Mouse (Mus musculus) ovary, postnatal 10 days (tissue): ENCODE results near the gene Pex5l.

Source experiments
- DNase-seq: peaks from one replicate; pipeline ENCODE4 v3.0.0; 2022; ENCODE audit warnings: low spot score

Gene Pex5l

GRCm38 (mm10) chr3:32939802-32940501, 203.1 kb downstream of the Pex5l start:
- no peak for DNase-seq

- no peak for DNase-seq
These were observed 218.9 kb downstream of the Pex5l start for GRCm38 (mm10) chr3:32924168-32924567.

GRCm38 (mm10) chr3:32910071-32910551, 232.9 kb downstream of the Pex5l start:
- DNase-seq, result no peak

GRCm38 (mm10) chr3:32908400-32908799, 234.6 kb downstream of the Pex5l start:
- no peak for DNase-seq

- DNase-seq, result no peak
These were observed 236.9 kb downstream of the Pex5l start for GRCm38 (mm10) chr3:32905850-32906779.

- no peak for DNase-seq
These were observed 238.4 kb downstream of the Pex5l start for GRCm38 (mm10) chr3:32904599-32904998.

GRCm38 (mm10) chr3:32903462-32903861, 239.6 kb downstream of the Pex5l start:
- DNase-seq, result no peak
